Mouse (Mus musculus) adrenal gland, adult 18-20 months (tissue): ENCODE results near the gene Klf9. TPM values are rescaled to one million over a fixed set of nuclear protein-coding genes. Genes with fewer than 3 reads are reported as not detected.

Experiments used
- DNase-seq, 2 experiments: peaks; one replicate each; pipeline ENCODE4 v3.0.0; 2021 to 2022; ENCODE audit warnings: low spot score in 2 of 2
- long read RNA-seq, 2 experiments: library from polyadenylated mRNA; stranded (forward); transcript quantifications; one replicate each; pipeline ENCODE4 v2.0.0; 2021
- total RNA-seq, 2 experiments: library from RNA; stranded (reverse); gene quantifications; 1 replicate in 1 of 2; 2 replicates in 1 of 2; pipeline ENCODE4 v1.2.3; 2021

The Klf9 gene
- 10 to 100 TPM; 63.4 to 82.4 TPM for total RNA-seq
- long read RNA-seq, experiment 1, full-length matches to known transcripts, result 24 of 64 reads
- long read RNA-seq, experiment 1, partial matches to known transcripts, result 0 of 64 reads
- long read RNA-seq, experiment 1, other reads (novel, unspliced or antisense), result 40 of 64 reads
- long read RNA-seq, experiment 2, full-length matches to known transcripts, result 121 of 174 reads
- long read RNA-seq, experiment 2, partial matches to known transcripts, result 0 of 174 reads
- long read RNA-seq, experiment 2, other reads (novel, unspliced or antisense), result 53 of 174 reads

DNA sequence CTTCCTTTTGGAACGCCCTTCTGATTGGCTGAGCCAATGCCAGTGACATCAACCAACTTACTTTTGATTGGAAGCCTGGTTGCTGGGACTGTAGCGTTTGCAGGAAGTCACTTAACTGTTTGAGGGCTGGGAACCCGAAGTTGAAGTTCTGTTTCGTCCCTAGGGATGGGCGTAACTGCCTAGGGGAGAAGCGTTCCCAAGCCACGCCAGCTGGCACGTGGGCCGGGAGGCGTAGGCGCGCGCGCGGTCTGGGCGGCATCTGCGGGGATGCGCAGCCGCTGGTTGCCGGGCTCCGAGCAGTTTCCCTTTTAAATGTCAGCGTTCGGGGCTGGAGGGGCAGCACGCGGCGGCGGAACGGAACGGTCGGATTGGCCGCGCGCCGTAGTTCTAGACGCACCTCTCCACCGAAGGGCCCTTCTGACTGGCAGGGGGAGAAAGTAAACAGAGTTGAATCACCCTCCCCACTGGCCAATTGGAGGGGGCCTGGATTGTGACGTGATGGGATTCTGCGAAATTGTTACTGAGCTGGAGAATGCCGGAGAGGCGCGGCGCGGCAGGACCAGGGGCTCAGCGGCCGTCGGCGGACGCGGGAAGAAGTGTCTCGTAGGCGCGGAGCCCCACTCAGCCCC lies at the start of gene Klf9:
Gene Klf9 (plus strand): TSS at position 538 of the 629 bp plus-strand sequence.
- DNase-seq, result peak; percentile 90 to 95

GRCm38 (mm10) chr19:23091586-23091985 lies 49.4 kb upstream of the Klf9 start:
- peak in 1 of 2 experiments; percentile 10 for DNase-seq

- DNase-seq, result no peak
Observed at GRCm38 (mm10) chr19:23093548-23093947, 47.5 kb upstream of the Klf9 start.

GRCm38 (mm10) chr19:23094906-23095305 lies 46.1 kb upstream of the Klf9 start:
- no peak for DNase-seq

DNA sequence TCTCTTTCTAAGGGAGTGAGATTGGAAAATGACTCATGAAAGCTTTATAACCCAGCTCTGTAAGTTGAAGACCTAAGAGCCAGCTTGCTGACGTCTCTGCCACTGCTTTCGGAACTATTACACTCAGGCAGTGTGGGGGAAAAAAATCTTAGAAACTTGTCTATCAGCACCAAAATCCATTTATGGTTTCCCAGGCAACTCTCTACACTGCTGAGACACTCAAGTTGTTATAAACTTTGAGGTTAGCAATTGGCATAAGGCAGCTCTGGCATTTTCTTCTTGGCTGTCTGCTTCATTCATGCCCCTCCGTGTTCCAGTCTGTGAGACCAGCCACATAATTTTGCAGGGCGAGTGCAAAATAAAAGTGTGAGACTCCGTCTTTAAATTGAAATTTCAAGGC lies 34.2 kb upstream of the Klf9 start:
- no peak for DNase-seq

DNA sequence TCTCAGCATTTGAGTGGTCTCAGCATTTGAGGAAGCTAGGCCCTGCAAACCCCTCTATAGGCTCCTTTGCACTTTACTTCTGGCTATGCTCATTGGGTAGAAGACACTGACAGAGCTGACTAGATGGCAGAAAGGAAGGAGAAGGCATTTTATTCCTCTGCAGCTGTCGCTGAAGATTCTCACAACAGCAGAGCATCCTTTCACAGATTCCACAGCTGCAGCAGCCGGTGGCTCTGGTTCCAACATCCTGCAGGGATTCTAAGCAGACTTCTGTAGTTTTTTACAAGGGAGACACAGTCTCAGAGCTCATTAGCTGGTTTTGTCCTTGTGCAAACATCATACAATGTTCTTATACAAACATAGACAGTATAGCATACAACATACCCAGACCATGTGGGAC lies 33.7 kb upstream of the Klf9 start:
- DNase-seq, result no peak

DNA sequence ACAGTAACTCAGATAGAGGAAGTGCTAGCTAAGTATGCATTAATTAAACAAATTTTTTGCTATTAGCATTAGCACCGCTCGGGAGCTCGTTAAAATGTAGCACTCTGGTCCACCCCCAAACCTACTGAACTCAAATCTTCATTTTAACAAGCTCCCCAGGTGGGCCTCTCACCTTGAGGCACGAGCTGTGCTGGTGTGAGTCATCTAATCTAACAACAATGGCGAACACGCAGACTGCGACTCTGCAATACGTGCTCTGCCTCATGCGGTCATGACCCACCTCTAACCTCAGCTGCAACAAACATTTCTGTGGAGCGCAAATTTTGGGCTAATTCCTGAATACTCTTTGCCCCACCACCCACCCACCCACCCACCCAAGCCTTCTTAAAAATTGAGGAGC lies 19.2 kb upstream of the Klf9 start:
- no peak for DNase-seq

DNA sequence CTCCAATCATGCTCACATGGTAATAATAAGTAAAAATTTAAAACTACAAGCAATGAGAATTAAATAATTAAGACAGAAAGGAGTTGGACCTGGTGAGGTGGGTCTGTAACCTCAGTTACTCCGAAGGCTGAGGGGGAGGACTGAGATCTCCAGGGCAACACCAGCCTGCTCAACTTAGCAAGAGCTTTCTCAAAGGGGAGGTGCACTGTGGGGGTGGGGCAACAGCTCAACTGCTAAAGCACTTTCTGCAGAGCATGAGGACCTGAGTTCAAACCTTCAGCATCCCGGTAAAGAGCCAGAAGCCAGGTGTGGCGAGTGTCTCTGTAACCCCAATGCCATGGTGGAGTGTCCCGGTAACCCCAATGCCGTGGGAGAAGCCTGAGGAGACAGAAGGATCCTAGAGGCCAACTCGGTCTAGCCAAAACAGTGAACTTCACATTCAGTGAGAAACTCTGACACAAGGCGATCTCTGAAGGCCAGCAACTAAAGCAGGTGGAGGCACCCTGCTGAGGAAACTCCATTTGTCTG lies 16.9 kb upstream of the Klf9 start:
- DNase-seq, result no peak

DNA sequence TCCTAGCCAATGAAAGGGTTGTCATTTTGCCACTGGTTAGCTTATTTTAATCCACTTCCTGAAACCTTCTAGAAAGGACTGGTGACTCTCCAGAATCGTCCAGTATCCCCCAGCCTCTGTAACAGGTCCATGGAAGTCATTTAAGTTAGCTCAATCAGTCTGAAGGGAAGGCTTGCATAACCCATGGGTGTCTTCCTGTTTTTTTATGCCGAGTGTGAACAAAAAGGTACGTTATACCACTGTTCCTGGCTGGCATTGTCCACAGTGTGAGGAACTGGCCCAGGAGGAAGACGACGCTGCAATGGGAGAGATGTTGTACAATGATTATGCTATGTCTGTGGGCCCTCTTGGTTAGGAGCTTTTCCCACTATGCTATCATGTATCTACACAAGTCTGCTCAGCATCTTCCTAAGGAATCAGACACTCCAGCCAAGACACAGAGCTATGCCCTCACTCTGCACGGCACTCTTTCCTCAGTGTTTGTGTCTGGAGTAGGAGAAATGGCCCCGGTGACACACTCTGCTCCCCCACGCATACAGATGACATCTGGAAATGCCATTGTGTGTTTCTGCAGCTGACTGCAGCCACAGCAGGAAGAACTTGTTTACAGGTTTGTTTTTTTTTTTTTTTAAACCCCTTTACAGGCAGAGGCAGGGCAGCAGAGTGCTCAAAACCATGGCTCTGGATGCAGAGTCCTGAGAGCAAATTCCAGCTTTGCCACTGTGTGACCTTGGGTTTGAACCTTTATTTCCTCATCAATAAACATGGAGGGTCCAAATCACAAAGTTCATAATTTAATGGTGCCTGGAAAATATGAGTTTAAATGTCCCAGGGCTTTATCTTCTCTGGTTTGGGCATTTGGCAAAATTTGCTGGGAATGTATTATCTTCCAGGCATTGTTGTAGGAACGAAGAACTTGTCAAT lies 15.5 kb upstream of the Klf9 start:
- DNase-seq, result no peak

DNA sequence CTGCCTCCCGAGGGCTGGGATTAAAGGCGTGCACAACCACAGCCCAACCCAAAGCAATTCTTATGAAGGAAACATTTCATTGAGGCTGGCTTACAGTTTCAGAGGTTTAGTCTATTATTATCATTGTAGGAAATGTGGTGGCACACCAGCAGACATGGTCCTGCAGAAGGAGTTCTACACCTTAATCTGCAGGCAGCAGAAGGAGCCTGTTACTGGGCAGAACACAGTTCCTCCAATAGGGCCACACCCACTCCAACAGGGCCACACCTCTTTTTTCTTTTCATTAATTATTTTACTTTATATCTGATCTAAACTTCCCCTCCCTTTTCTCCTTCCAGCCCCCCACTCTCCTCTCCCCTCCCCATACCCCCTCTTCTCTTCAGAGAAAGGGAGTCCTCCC lies 11.1 kb upstream of the Klf9 start:
- DNase-seq, result no peak

GRCm38 (mm10) chr19:23132106-23132635 lies 8.9 kb upstream of the Klf9 start:
- no peak for DNase-seq

GRCm38 (mm10) chr19:23132720-23133426 lies 8.2 kb upstream of the Klf9 start:
- peak in 1 of 2 experiments; percentile 9 for DNase-seq

DNA sequence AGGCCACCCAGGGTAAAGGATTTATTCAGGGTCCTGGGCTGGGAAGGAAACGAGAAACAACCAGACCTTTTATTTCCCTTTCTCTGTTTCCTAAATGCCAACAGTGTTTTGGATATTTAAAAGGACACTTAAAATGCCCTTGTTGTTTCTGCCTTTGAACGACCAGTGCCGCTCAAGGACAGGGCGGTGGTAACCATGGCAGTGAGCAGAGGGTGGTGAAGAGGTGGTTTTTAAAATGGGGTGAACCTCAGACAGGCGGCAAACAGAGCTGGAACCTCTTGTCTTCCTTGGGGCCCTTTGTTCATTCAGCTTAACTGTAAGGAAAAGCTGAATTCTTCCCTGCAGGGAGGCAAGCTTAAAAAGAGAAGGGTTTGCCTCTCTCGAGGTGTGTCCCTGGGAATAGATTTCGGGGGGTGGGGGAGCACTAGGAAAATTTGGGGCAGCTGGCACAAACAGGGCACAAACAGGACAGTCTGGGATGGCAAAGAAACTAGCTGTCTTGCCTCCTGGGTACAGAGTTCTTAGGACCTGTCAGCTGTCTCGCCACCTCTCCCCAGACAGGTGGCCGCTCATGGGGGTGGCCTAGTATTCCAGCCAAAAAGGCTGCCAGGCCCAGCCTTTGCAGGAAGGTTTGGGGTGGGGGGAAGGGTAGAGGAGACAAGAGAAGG lies 7.5 kb upstream of the Klf9 start:
- DNase-seq, result peak in 1 of 2 experiments; percentile 50

- peak; percentile 76 to 78 for DNase-seq
Observed at GRCm38 (mm10) chr19:23134095-23134440, 7.0 kb upstream of the Klf9 start.

- DNase-seq, result peak; percentile 82 to 90
Observed at GRCm38 (mm10) chr19:23134441-23135301, 6.4 kb upstream of the Klf9 start.

- DNase-seq, result peak; percentile 79 to 83
Observed at GRCm38 (mm10) chr19:23135349-23136201, 5.5 kb upstream of the Klf9 start.

GRCm38 (mm10) chr19:23136202-23136850 lies 4.7 kb upstream of the Klf9 start:
- peak; percentile 59 to 60 for DNase-seq

GRCm38 (mm10) chr19:23137295-23137694 lies 3.7 kb upstream of the Klf9 start:
- no peak for DNase-seq
